Mouse (Mus musculus) cerebellum, adult 2 months (tissue): ENCODE measurements around the gene Defb41.

Experiments
- CTCF ChIP-seq: fragments of 200-500 bp; IDR thresholded peaks from 2 replicates; pipeline ENCODE4 v1.5.1; 2011; ENCODE audit warnings: low read depth, mild to moderate bottlenecking, control low read depth, low read length, moderate library complexity, borderline replicate concordance; ENCODE audit not compliant: insufficient read depth
- POLR2A ChIP-seq: fragments of 200-500 bp; IDR thresholded peaks from 2 replicates; pipeline ENCODE4 v1.6.1; 2011; ENCODE audit warnings: low read length, control low read depth, borderline replicate concordance; ENCODE audit not compliant: insufficient read depth

- TF ChIP-seq CTCF: no peak
- no peak for TF ChIP-seq POLR2A
Observed at GRCm38 (mm10) chr1:18287371-18287770, 22.4 kb upstream of the Defb41 start.
